Mouse (Mus musculus) testis, adult 2 months (tissue): ENCODE data around the gene Hist1h2bk.

Experiments
- CTCF ChIP-seq: fragments of 200-500 bp; IDR thresholded peaks from 2 replicates; pipeline ENCODE4 v1.5.1; 2012; ENCODE audit warnings: low read depth, mild to moderate bottlenecking, inconsistent platforms, low read length, moderate library complexity; ENCODE audit not compliant: control insufficient read depth, insufficient read depth, insufficient replicate concordance
- POLR2A ChIP-seq: fragments of 200-500 bp; IDR thresholded peaks from 2 replicates; pipeline ENCODE4 v1.6.1; 2012; ENCODE audit warnings: low read depth, mild to moderate bottlenecking, inconsistent platforms, low read length, moderate library complexity; ENCODE audit not compliant: control insufficient read depth

GRCm38 (mm10) chr13:22044432-22045155 is 8.9 kb downstream of the Hist1h2bk start:
- TF ChIP-seq POLR2A (no peak), CTCF (no peak)
